Mouse (Mus musculus) embryonic stem cell, embryonic (primary cell): Measurements from ENCODE around the gene Myo18a.

Experiments
- CTCF ChIA-PET, 4 experiments: fragments of 300-600 bp in 2 of 4; fragments of 350-600 bp in 2 of 4; sonication (Branson Sonifier 250); formaldehyde crosslinking; loops; one replicate each; lab custom pipeline; 2022; ENCODE audit warnings: inconsistent platforms in 2 of 4; lab: Charles Lee
- POLR2A ChIA-PET, 4 experiments: fragments of 300-600 bp in 2 of 4; fragments of 350-600 bp in 2 of 4; sonication (Branson Sonifier 250); formaldehyde crosslinking; loops; one replicate each; lab custom pipeline; 2022; ENCODE audit warnings: antibody characterized with exemption in 4 of 4, inconsistent platforms in 1 of 4; lab: Charles Lee

Myo18a gene

GRCm38 (mm10) chr11:77802341-77802865, 39.4 kb downstream of the Myo18a start:
- POLR2A ChIA-PET, result interaction anchor here in 1 of 4 experiments (0.9 to 1.1 kb wide), 2 partner anchors 22 to 44 kb away, joined by 3 read pairs; no protein-coding TSS in a partner anchor
- CTCF ChIA-PET, result interaction anchor here in 1 of 4 experiments (1.1 kb wide), 1 partner anchor 25 kb away, joined by 3 read pairs; no protein-coding TSS in a partner anchor

GRCm38 (mm10) chr11:77806218-77806617, 43.2 kb downstream of the Myo18a start:
- CTCF ChIA-PET, result interaction anchor here in 3 of 4 experiments (0.6 to 3.3 kb wide), 15 partner anchors 8 to 298 kb away, joined by 3 to 18 read pairs (median 4); no protein-coding TSS in a partner anchor
- POLR2A ChIA-PET, result interaction anchor here (0.6 to 3.4 kb wide), 15 partner anchors 9 to 198 kb away, joined by 3 to 19 read pairs (median 5); partner anchors contain the start of gene Nufip2 (in 1 of the 4)

- POLR2A ChIA-PET, result interaction anchor here (0.6 to 3.4 kb wide), 33 partner anchors 8 to 309 kb away, joined by 3 to 19 read pairs (median 4); partner anchors contain the start of genes Myo18a (in 1 of the 4), Nufip2 (in 1 of the 4), Phf12 (in 1 of the 4) and Pipox (in 1 of the 4)
- CTCF ChIA-PET, result interaction anchor here (0.5 to 3.3 kb wide), 21 partner anchors 8 to 305 kb away, joined by 3 to 18 read pairs (median 3); no protein-coding TSS in a partner anchor
Measured at GRCm38 (mm10) chr11:77806855-77807254, 43.8 kb downstream of the Myo18a start.

- POLR2A ChIA-PET, result interaction anchor here in 3 of 4 experiments (0.6 to 3.4 kb wide), 38 partner anchors 9 to 310 kb away, joined by 3 to 19 read pairs (median 4); partner anchors contain the start of genes Myo18a (in 2 of the 3), Nufip2 (in 1 of the 3), Pipox (in 1 of the 3) and Taok1 (in 1 of the 3)
- CTCF ChIA-PET, result interaction anchor here (0.5 to 3.3 kb wide), 16 partner anchors 13 to 312 kb away, joined by 3 to 18 read pairs (median 4); no protein-coding TSS in a partner anchor
Measured at GRCm38 (mm10) chr11:77808051-77808465, 45.0 kb downstream of the Myo18a start.

- ChIA-PET POLR2A (interaction anchor here in 1 of 4 experiments (0.9 to 3.4 kb wide), 7 partner anchors 15 to 172 kb away, joined by 3 to 14 read pairs (median 4); no protein-coding TSS in a partner anchor), CTCF (interaction anchor here in 1 of 4 experiments (0.7 kb wide), 1 partner anchor 27 kb away, joined by 3 read pairs; no protein-coding TSS in a partner anchor)
Measured at GRCm38 (mm10) chr11:77809215-77809614, 46.2 kb downstream of the Myo18a start.

- POLR2A ChIA-PET, result interaction anchor here in 1 of 4 experiments (0.5 to 1.1 kb wide), 2 partner anchors 73 to 172 kb away, joined by 3 read pairs; no protein-coding TSS in a partner anchor
- CTCF ChIA-PET, result interaction anchor here in 1 of 4 experiments (1.2 to 1.6 kb wide), 2 partner anchors 13 to 73 kb away, joined by 4 to 5 read pairs; no protein-coding TSS in a partner anchor
Measured at GRCm38 (mm10) chr11:77810018-77810417, 47.0 kb downstream of the Myo18a start.

- POLR2A ChIA-PET, result interaction anchor here in 3 of 4 experiments (0.8 to 1.8 kb wide), 5 partner anchors 13 to 168 kb away, joined by 3 to 5 read pairs (median 3); no protein-coding TSS in a partner anchor
- CTCF ChIA-PET, result interaction anchor here in 3 of 4 experiments (0.6 to 2.8 kb wide), 9 partner anchors 9 to 140 kb away, joined by 3 to 11 read pairs (median 6); no protein-coding TSS in a partner anchor
Measured at GRCm38 (mm10) chr11:77813969-77814368, 50.9 kb downstream of the Myo18a start.

- POLR2A ChIA-PET, result interaction anchor here in 1 of 4 experiments (0.9 kb wide), 1 partner anchor 113 kb away, joined by 3 read pairs; no protein-coding TSS in a partner anchor
- CTCF ChIA-PET, result interaction anchor here in 1 of 4 experiments (1.1 to 2.8 kb wide), 5 partner anchors 9 to 79 kb away, joined by 3 to 11 read pairs (median 7); no protein-coding TSS in a partner anchor
Measured at GRCm38 (mm10) chr11:77816003-77816402, 53.0 kb downstream of the Myo18a start.

- ChIA-PET CTCF (interaction anchor here (0.6 to 13.0 kb wide), 26 partner anchors 8 to 880 kb away, joined by 3 to 356 read pairs (median 4); no protein-coding TSS in a partner anchor), POLR2A (interaction anchor here in 3 of 4 experiments (0.7 to 1.3 kb wide), 7 partner anchors 10 to 148 kb away, joined by 3 to 4 read pairs (median 3); partner anchors contain the start of gene Pipox (in 1 of the 3))
Measured at GRCm38 (mm10) chr11:77821648-77822047, 58.6 kb downstream of the Myo18a start.

- POLR2A ChIA-PET, result interaction anchor here in 2 of 4 experiments (0.6 to 1.6 kb wide), 4 partner anchors 97 to 159 kb away, joined by 3 to 7 read pairs (median 4); no protein-coding TSS in a partner anchor
- CTCF ChIA-PET, result interaction anchor here (0.6 to 13.0 kb wide), 38 partner anchors 10 to 349 kb away, joined by 3 to 356 read pairs (median 4); partner anchors contain the start of genes Myo18a (in 2 of the 4), Phf12 (in 1 of the 4) and Pipox (in 1 of the 4)
Measured at GRCm38 (mm10) chr11:77822781-77823180, 59.7 kb downstream of the Myo18a start.

- POLR2A ChIA-PET, result interaction anchor here in 2 of 4 experiments (1.1 to 1.3 kb wide), 3 partner anchors 140 to 219 kb away, joined by 3 to 4 read pairs (median 4); no protein-coding TSS in a partner anchor
Measured at GRCm38 (mm10) chr11:77825853-77826252, 62.8 kb downstream of the Myo18a start.

GRCm38 (mm10) chr11:77826311-77826710, 63.3 kb downstream of the Myo18a start:
- CTCF ChIA-PET, result interaction anchor here (0.6 to 13.0 kb wide), 57 partner anchors 8 to 460 kb away, joined by 3 to 356 read pairs (median 6); partner anchors contain the start of genes Myo18a (in 1 of the 4) and Phf12 (in 1 of the 4)
- POLR2A ChIA-PET, result interaction anchor here in 2 of 4 experiments (1.1 to 1.5 kb wide), 5 partner anchors 113 to 351 kb away, joined by 3 to 7 read pairs (median 4); partner anchors contain the start of genes Nek8 (in 1 of the 2) and Tlcd1 (in 1 of the 2)

More at GRCm38 (mm10) chr11:77825853-77826252, 62.8 kb downstream of the Myo18a start:
- CTCF ChIA-PET, result interaction anchor here (0.5 to 13.0 kb wide), 29 partner anchors 8 to 352 kb away, joined by 3 to 356 read pairs (median 8); partner anchors contain the start of genes Myo18a (in 1 of the 4) and Phf12 (in 1 of the 4)

- ChIA-PET POLR2A (interaction anchor here in 3 of 4 experiments (0.5 to 2.1 kb wide), 16 partner anchors 23 to 350 kb away, joined by 3 to 7 read pairs (median 3); partner anchors contain the start of genes Eral1 (in 1 of the 3), Nek8 (in 1 of the 3), Pipox (in 1 of the 3) and Tlcd1 (in 1 of the 3)), CTCF (interaction anchor here (0.5 to 13.0 kb wide), 142 partner anchors 8 to 517 kb away, joined by 3 to 356 read pairs (median 4); partner anchors contain the start of genes Pipox (in 3 of the 4), 2610507B11Rik (in 1 of the 4), Eral1 (in 1 of the 4) and Myo18a (in 1 of the 4))
Measured at GRCm38 (mm10) chr11:77827241-77827995, 64.4 kb downstream of the Myo18a start.

- ChIA-PET POLR2A (interaction anchor here in 1 of 4 experiments (0.6 to 2.1 kb wide), 4 partner anchors 31 to 142 kb away, joined by 3 to 7 read pairs (median 4); no protein-coding TSS in a partner anchor), CTCF (interaction anchor here (0.6 to 13.0 kb wide), 8 partner anchors 27 to 141 kb away, joined by 3 to 356 read pairs (median 8); no protein-coding TSS in a partner anchor)
Measured at GRCm38 (mm10) chr11:77828163-77828562, 65.1 kb downstream of the Myo18a start.

- ChIA-PET POLR2A (interaction anchor here in 2 of 4 experiments (0.6 to 1.9 kb wide), 5 partner anchors 12 to 152 kb away, joined by 3 to 11 read pairs (median 4); no protein-coding TSS in a partner anchor), CTCF (interaction anchor here (0.7 to 13.0 kb wide), 15 partner anchors 8 to 251 kb away, joined by 3 to 356 read pairs (median 4); partner anchors contain the start of gene Eral1 (in 1 of the 4))
Measured at GRCm38 (mm10) chr11:77829043-77829841, 66.2 kb downstream of the Myo18a start.
